Mouse (Mus musculus) forebrain, embryonic 10.5 days (tissue): ENCODE measurements at regions not wholly inside any gene's neighbourhood (a gene's known extent, or its start where the extent isn't known, plus 50 kb on each side); places are given as distances from the start of the nearest gene placed in this dataset.
A peak's percentile ranks its signal among the peaks of the same experiment; 100 is the strongest.

Experiments
- DNase-seq: peaks from one replicate; pipeline ENCODE4 v3.0.0-alpha.2; 2017; ENCODE audit warnings: low spot score; ENCODE audit errors: extremely low spot score
- H3K27ac ChIP-seq: fragments of 300-500 bp; sonication (generic); 2 replicates; pipeline ENCODE4 v1.5.1; 2016; ENCODE audit warnings: mild to moderate bottlenecking
- H3K27me3 ChIP-seq: fragments of 300-500 bp; sonication (generic); 2 replicates; pipeline ENCODE4 v1.6.1; 2016; ENCODE audit warnings: mild to moderate bottlenecking; ENCODE audit not compliant: poor library complexity, severe bottlenecking
- H3K36me3 ChIP-seq: fragments of 300-500 bp; sonication (generic); replicated peaks from 2 replicates; pipeline ENCODE4 v1.6.1; 2016; ENCODE audit warnings: mild to moderate bottlenecking, moderate library complexity
- H3K4me1 ChIP-seq: fragments of 300-500 bp; sonication (generic); 2 replicates; pipeline ENCODE4 v1.6.1; 2016
- H3K4me3 ChIP-seq: fragments of 300-500 bp; sonication (generic); 2 replicates; pipeline ENCODE4 v1.5.1; 2016; ENCODE audit warnings: mild to moderate bottlenecking, moderate library complexity
- H3K9me3 ChIP-seq: fragments of 300-500 bp; sonication (generic); 2 replicates; pipeline ENCODE4 v1.6.1; 2016; ENCODE audit warnings: mild to moderate bottlenecking, moderate library complexity
- WGBS: fragments of 180-500 bp; shearing (Covaris S2); methylation state at CpG from one replicate; pipeline ENCODE4 v1.1.7; 2016; 5-methylcytosine and 5-hydroxymethylcytosine counted together

- no peaks in the 10 kb centered on the region for H3K4me1 ChIP-seq
- WGBS = 89% methylated on average over 6 of the region's 6 CpGs
Observed at GRCm38 (mm10) chr8:107727276-107727675, 139.0 kb upstream of the Psmd7 start.

GRCm38 (mm10) chr8:107739091-107739490 is 150.8 kb upstream of the Psmd7 start:
- H3K9me3 ChIP-seq = peaks cover 14% of the 10 kb centered on the region
- H3K4me3 ChIP-seq = no peak overlapping the region
- no peaks in the 10 kb centered on the region for H3K36me3 ChIP-seq
- 82% methylated on average over 9 of the region's 9 CpGs for WGBS
- H3K27me3 ChIP-seq = no peaks in the 10 kb centered on the region
- DNase-seq = no peak
- H3K4me1 ChIP-seq = no peaks in the 10 kb centered on the region
- H3K27ac ChIP-seq = no peak overlapping the region

More at GRCm38 (mm10) chr8:107727276-107727675, 139.0 kb upstream of the Psmd7 start:
- H3K36me3 ChIP-seq = no peaks in the 10 kb centered on the region
- H3K27ac ChIP-seq = no peak overlapping the region
- no peaks in the 10 kb centered on the region for H3K27me3 ChIP-seq
- DNase-seq = no peak
- H3K4me3 ChIP-seq = no peak overlapping the region
- no peaks in the 10 kb centered on the region for H3K9me3 ChIP-seq

GRCm38 (mm10) chr8:107757083-107757482 is 168.8 kb upstream of the Psmd7 start:
- H3K36me3 ChIP-seq = no peaks in the 10 kb centered on the region
- WGBS = 86% methylated on average over 7 of the region's 7 CpGs
- no peaks in the 10 kb centered on the region for H3K27me3 ChIP-seq
- no peak overlapping the region for H3K4me3 ChIP-seq
- H3K4me1 ChIP-seq = no peaks in the 10 kb centered on the region
- no peak overlapping the region for H3K27ac ChIP-seq
- H3K9me3 ChIP-seq = no peaks in the 10 kb centered on the region
- no peak for DNase-seq

GRCm38 (mm10) chr8:107758637-107759036 is 170.4 kb upstream of the Psmd7 start:
- Histone ChIP-seq H3K4me3 (no peak overlapping the region), H3K36me3 (no peaks in the 10 kb centered on the region), H3K27ac (no peak overlapping the region), H3K9me3 (no peaks in the 10 kb centered on the region; the same call in 1 of the 2 replicates), H3K4me1 (no peaks in the 10 kb centered on the region), H3K27me3 (no peaks in the 10 kb centered on the region)
- DNase-seq = no peak
- WGBS = 82% methylated on average over 1 of the region's 1 CpGs

- H3K36me3 ChIP-seq = no peaks in the 10 kb centered on the region
- peak overlapping the region; percentile 19; the same call in 1 of the 2 replicates for H3K4me3 ChIP-seq
- WGBS = 4% methylated on average over 5 of the region's 5 CpGs
- peaks cover 14% of the 10 kb centered on the region; the same call in 1 of the 2 replicates for H3K27me3 ChIP-seq
- H3K4me1 ChIP-seq = peaks cover 22% of the 10 kb centered on the region
- DNase-seq = no peak
- H3K9me3 ChIP-seq = no peaks in the 10 kb centered on the region
- H3K27ac ChIP-seq = no peak overlapping the region
Observed at GRCm38 (mm10) chr8:107776906-107777305, 165.5 kb upstream of the Zfhx3 start.

GRCm38 (mm10) chr8:107785771-107786170 is 156.7 kb upstream of the Zfhx3 start:
- H3K4me1 ChIP-seq = no peaks in the 10 kb centered on the region
- H3K4me3 ChIP-seq = no peak overlapping the region
- H3K36me3 ChIP-seq = no peaks in the 10 kb centered on the region
- WGBS = 83% methylated on average over 5 of the region's 5 CpGs
- H3K27ac ChIP-seq = no peak overlapping the region
- no peaks in the 10 kb centered on the region for H3K27me3 ChIP-seq
- DNase-seq = no peak
- no peaks in the 10 kb centered on the region for H3K9me3 ChIP-seq

GRCm38 (mm10) chr8:107792286-107792685 is 150.2 kb upstream of the Zfhx3 start:
- no peak for DNase-seq
- H3K27ac ChIP-seq = no peak overlapping the region
- H3K4me3 ChIP-seq = no peak overlapping the region
- 95% methylated on average over 3 of the region's 3 CpGs for WGBS
- H3K4me1 ChIP-seq = no peaks in the 10 kb centered on the region
- H3K9me3 ChIP-seq = no peaks in the 10 kb centered on the region
- no peaks in the 10 kb centered on the region for H3K36me3 ChIP-seq
- no peaks in the 10 kb centered on the region for H3K27me3 ChIP-seq

GRCm38 (mm10) chr8:107814931-107815330 is 127.5 kb upstream of the Zfhx3 start:
- WGBS = 70% methylated on average over 14 of the region's 14 CpGs

GRCm38 (mm10) chr8:107815775-107816174 is 126.7 kb upstream of the Zfhx3 start:
- DNase-seq = no peak
- Histone ChIP-seq H3K36me3 (no peaks in the 10 kb centered on the region), H3K27ac (no peak overlapping the region), H3K27me3 (peaks cover 13% of the 10 kb centered on the region; the same call in 1 of the 2 replicates), H3K4me1 (peaks cover 43% of the 10 kb centered on the region), H3K4me3 (no peak overlapping the region), H3K9me3 (no peaks in the 10 kb centered on the region)
- 32% methylated on average over 3 of the region's 3 CpGs for WGBS

More at GRCm38 (mm10) chr8:107814931-107815330, 127.5 kb upstream of the Zfhx3 start:
- H3K27ac ChIP-seq = no peak overlapping the region
- peaks cover 35% of the 10 kb centered on the region for H3K4me1 ChIP-seq
- H3K9me3 ChIP-seq = no peaks in the 10 kb centered on the region
- H3K27me3 ChIP-seq = peaks cover 13% of the 10 kb centered on the region; the same call in 1 of the 2 replicates
- no peak overlapping the region for H3K4me3 ChIP-seq
- no peak for DNase-seq
- no peaks in the 10 kb centered on the region for H3K36me3 ChIP-seq

- Histone ChIP-seq H3K27me3 (peaks cover 19% of the 10 kb centered on the region; the same call in 1 of the 2 replicates), H3K36me3 (no peaks in the 10 kb centered on the region), H3K27ac (no peak overlapping the region), H3K9me3 (no peaks in the 10 kb centered on the region), H3K4me3 (no peak overlapping the region), H3K4me1 (peaks cover 59% of the 10 kb centered on the region)
- 91% methylated on average over 9 of the region's 9 CpGs for WGBS
- no peak for DNase-seq
Observed at GRCm38 (mm10) chr8:107817796-107818195, 124.6 kb upstream of the Zfhx3 start.

- Histone ChIP-seq H3K36me3 (no peaks in the 10 kb centered on the region), H3K4me3 (peak overlapping the region; percentile 16; the same call in 1 of the 2 replicates), H3K27me3 (peaks cover 19% of the 10 kb centered on the region; the same call in 1 of the 2 replicates), H3K4me1 (peaks cover 68% of the 10 kb centered on the region), H3K27ac (peak overlapping the region; percentile 60; the same call in 1 of the 2 replicates), H3K9me3 (no peaks in the 10 kb centered on the region)
- 2% methylated on average over 8 of the region's 8 CpGs for WGBS
- no peak for DNase-seq
Observed at GRCm38 (mm10) chr8:107820174-107820760, 122.2 kb upstream of the Zfhx3 start.

- Histone ChIP-seq H3K27ac (peak overlapping the region; percentile 60; the same call in 1 of the 2 replicates), H3K27me3 (peaks cover 19% of the 10 kb centered on the region; the same call in 1 of the 2 replicates), H3K36me3 (no peaks in the 10 kb centered on the region), H3K4me3 (no peak overlapping the region), H3K4me1 (peaks cover 58% of the 10 kb centered on the region), H3K9me3 (no peaks in the 10 kb centered on the region)
- peak; percentile 25 for DNase-seq
- 44% methylated on average over 6 of the region's 6 CpGs for whole genome bisulfite sequencing
Observed at GRCm38 (mm10) chr8:107821522-107821921, 120.9 kb upstream of the Zfhx3 start.

GRCm38 (mm10) chr8:107824096-107824495 is 118.3 kb upstream of the Zfhx3 start:
- WGBS = 10% methylated on average over 7 of the region's 7 CpGs
- Histone ChIP-seq H3K9me3 (no peaks in the 10 kb centered on the region), H3K4me3 (peak overlapping the region; percentile 46), H3K27ac (peak overlapping the region; percentile 85), H3K4me1 (peaks cover 61% of the 10 kb centered on the region), H3K27me3 (peaks cover 6% of the 10 kb centered on the region; the same call in 1 of the 2 replicates), H3K36me3 (no peaks in the 10 kb centered on the region)
- no peak for DNase-seq
